Mouse (Mus musculus) adrenal gland, postnatal 14 days (tissue): ENCODE measurements around the gene Alkal2. TPM values are rescaled to one million over a fixed set of nuclear protein-coding genes. Genes with fewer than 3 reads are reported as not detected.

Experiments used
- DNase-seq: peaks from one replicate; pipeline ENCODE4 v3.0.0; 2021; ENCODE audit warnings: mixed read lengths
- long read RNA-seq, 2 experiments: library from polyadenylated mRNA; stranded (forward); transcript quantifications; one replicate each; pipeline ENCODE4 v2.0.0; 2021
- total RNA-seq: library from RNA; stranded (reverse); gene quantifications from 2 replicates; pipeline ENCODE4 v1.2.3, GENCODE M21; 2021

Gene Alkal2
- 1.0 and 1.4 TPM in 2 replicates for total RNA-seq
- long read RNA-seq, experiment 1, partial matches to known transcripts = 1 of 2 reads
- long read RNA-seq, experiment 1, other reads (novel, unspliced or antisense) = 0 of 2 reads
- long read RNA-seq, experiment 2 = 0 reads

DNA sequence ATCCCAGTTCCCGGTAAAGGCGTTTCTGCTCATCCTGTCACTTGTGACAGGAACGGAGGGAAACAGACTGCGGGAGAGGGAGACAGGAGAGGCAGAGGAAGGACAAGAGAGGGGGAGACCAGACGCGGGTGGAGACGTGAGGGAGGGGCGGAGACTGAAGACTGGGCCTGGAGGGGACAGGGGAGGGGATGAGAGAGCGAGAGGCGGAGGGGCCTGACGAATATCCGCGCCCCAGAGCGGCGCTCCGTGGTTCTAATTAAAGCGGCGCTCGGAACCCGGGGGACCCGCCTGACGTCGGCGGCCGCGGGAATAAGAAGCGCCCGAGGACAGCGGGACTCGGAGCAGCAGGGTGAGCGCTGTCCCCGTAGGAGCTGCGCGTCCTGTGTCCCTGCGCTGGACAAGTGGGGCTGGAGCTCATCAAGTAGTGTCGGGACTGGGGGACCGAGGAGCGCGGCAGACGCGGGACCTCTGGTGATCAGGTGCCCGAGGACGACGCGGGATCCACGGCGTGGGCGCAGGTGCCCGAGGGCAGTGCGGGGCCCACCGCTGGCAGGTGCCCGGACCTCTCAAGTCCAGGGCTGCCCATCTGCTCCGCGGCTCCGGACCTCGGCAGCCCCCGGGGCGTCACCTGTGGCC lies at the start of gene Alkal2:
TSS of gene Alkal2 (plus strand) at position 337 of the 636 bp plus-strand sequence.
- DNase-seq = peak; percentile 18

DNA sequence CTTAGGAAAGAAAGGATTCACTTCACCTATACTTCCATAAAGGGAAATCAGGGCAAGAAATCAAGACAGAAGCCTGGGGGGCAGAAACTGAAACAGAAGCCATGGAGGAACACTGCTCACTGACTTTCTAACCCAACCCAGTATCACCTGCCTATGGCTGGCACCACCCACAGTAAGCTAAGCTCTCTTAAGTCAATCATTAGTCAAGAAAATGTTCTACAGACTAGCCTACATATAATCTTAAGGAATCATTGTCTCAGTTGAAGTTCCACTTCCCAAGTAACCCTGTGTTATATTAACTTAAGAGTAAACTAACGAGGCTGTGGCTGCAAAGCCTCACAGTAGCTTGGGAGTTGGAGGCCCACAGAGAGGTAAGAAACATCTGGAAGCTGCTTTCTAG lies 35.6 kb upstream of the Alkal2 start:
- no peak for DNase-seq

DNA sequence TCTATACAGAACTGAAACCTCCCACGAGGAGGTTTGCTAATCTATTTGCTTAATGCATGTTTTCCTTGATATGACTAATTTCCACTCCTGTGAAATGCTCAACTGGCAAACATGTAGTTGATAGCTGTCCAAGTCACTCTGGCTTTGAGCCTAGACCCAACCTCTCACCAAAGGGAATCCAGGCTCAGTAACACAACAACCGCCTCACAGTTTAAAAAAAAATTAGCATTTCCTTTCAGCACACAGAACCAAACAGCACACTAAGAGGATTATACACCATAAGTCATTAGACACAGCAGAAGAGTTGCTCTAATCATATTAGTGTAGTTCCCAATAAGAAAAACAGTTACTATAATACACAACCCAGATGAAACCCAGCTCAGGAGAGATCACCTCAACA lies 33.2 kb upstream of the Alkal2 start:
- DNase-seq = peak; percentile 47

DNA sequence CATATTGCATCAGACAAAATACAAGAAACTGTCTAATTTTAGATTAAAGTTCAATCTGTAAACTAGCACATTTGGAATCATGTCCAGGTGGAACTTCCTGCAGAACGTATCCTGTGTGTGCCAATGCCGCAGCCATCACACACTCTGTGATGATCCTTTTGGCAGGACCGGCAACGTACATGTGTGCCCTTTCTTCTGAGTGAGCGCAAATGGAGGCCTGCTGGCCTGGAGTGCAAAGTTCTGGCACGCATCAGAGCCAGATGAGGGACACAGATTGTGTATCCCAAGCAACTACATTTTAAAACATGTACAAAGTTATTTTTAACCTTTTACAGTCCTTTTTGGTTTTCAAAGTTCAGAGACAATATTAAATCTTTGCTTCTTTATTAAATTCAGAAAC lies 32.3 kb upstream of the Alkal2 start:
- no peak for DNase-seq

DNA sequence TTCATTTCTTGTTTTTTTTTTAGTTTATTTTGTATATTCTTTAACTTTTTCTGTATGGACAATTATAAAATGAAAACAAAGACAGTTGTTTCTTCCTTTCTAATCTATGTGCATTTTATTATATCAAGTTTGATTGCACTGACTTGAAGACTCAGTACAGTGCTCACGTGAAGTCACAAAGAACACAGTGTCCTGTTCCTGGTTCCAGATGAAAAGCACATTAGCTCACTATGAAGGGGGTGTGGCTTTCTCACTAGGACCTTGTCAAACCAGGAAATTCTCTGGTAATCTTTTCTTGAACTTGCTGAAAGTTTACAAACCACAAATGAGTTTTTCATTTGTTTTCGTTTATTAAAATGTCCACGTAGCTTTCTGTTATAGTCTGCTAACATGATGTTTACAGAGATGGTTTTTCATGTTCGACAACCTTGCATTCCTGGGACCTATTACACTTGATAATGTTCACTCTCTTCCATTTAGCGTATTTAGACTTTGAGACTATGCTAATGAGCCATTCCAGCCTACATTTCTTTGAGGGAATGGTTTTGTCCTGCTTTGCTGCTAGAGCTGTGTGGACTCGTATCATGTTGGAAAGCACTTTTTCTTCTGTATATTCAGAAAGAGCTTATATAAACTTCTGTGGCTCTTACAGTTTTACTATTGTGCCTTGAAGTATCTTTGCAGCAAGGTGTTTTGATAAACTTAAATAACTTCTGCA lies 28.5 kb upstream of the Alkal2 start:
- DNase-seq = no peak

DNA sequence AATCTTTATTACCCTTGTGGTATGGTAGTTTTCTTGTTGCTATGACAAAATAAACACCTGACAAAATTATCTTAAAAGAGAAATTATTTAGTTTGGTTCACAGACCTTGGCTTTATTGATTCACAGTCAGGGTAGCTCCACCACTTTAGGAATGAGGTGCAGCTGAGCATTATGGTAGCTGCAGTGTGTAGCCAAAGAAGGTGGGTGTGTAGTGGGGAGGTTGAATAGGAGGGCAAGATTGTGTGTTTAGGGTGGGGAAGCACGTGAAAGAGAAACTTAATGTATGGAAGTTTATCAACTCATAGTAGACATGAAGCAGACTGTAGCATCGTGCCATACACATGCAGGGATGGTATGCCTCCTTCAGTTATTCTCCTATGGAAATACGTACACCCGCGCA lies 27.9 kb upstream of the Alkal2 start:
- no peak for DNase-seq

DNA sequence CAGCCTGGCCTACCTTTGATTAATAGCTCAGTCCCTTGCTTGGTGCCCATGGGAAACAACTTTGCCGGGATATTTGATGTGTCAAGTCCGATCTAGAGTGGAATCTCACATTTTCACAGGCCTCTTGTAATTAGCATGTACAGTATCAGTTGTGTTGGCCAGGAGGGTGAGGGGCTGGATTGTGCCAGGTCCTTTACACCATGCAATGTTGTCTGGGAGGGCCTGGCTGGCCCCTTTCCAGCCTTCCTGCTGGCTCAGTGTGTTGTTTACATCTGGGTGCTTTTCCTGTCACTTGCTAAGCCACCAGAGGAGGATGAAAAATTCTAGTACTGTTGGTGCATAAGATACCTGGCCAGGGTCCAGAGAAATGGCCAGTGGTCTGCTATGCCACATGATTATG lies 19.8 kb upstream of the Alkal2 start:
- no peak for DNase-seq

DNA sequence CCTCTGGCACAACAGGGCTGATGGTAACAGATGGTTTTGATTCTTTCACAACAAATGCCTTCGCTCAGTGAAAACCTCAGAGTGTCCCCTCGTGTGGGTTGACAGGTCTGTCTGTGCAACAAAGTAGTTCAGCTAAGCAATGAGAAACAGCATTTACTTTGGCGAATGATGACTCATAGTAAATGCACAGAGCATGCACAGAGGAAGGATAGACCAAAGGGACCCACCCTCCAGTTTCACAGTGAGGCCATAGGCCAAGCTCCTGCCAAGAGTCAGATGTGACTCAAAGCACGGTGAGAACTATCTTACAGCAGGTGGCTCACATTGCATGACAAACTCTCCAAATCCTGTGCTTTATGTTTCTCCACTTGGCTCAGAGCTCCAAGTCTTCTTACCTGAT lies 18.3 kb upstream of the Alkal2 start:
- DNase-seq = no peak

DNA sequence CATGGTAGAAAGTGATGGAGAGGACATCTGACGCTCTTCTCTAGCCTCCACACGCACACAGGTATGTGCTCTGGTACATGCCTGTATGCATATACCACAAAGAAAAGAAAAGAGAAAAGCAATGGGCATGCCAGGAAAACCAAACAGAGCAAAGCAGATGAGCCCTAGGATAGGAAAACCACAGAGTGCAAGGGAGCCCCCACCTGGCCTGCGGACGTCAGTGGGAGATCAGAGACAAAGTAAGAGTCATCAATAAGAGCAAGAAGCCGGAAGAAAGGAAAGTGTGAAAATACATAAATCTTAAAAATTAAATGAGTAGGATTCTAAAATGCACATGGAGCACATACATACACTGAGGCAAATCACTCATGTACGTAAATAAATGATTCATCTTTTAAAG lies 4.7 kb upstream of the Alkal2 start:
- peak; percentile 9 for DNase-seq

DNA sequence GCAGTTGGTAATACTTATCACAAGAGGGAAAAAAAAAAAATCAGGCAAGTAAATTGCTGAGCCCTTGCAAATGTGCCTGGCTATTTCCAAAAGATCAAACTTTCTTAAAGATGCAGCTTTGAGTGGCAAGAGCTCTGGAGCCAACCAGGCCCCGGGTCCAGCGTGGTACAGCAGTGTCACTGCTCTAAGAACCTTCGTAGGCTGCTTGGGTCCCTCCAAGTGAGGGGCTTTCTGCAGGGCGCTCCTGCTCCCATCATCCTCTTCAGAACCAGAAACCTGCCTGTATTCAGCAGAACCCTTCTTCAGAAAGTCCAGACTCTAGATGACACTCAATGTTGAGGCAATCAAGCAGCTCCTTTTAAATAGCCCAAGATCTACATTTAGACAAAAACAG lies 533 bp upstream of the Alkal2 start:
- DNase-seq = no peak

DNA sequence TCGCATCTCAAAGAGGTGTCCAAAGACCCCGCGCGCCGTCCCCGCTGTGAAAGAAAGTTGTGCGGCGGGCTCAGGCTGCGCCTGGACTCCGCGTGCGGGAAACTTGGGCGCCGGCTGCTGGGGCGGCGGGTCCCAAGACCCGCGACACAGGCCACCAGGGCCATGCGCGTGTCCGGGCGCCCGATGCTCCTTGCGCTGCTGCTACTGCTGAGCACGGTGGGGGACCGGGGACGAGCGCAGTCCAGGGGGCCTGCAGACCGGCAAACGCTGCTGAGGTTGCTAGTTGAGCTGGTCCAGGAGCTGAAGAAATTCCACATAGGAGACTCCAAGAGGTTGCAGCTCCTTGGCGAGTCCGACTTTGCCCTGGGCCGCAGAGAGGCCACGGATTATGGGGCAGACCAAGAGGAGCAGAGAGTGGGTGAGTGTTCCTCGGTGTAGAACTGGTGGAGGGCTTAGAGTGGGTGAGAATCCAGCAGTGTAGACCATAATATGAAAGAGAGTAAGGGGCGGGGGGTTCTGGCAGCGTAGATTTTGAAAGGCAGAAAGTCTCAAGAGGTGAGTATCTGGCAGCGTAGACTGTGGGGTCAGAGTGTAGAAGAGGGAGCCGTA lies 604 bp downstream of the Alkal2 start:
- DNase-seq = no peak

DNA sequence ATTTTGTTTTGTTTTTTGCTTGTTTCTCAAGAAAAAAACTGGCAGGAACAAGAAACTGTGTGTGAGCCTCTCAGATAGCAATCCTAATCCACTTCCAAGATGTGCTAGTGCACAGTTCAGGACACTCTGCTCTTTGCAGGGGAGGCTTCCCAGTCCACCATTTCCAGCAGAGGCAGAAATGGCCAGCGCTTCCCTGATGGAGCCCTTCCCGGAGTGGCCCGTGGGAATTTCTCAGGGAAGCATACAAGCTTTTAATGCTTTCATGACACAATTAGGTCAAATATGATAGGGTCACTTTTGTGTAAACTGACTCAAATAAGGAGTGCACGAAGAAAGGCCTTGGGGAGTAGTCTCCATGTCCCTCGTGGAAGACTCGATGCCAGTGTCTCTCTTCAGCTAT lies 1.8 kb downstream of the Alkal2 start:
- DNase-seq = peak; percentile 23

DNA sequence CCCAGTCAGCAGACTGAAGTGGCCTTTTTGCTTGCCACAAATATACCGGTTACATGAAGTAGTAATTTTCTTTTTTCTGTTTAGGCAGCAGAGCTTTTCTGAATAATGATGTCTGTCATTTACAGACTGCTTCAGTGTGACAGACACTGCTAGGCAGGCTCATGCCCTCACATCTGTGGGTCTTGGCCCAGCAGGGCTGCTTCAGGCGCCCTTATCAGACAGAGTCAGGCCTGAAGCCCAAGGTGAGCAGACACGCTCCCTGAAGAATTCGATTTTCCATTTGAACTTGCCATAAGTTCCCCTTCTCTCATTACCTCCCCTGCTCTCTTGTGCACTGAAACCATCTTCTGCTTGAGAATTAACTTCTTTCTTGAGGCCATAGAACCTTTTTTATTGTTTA lies 3.9 kb downstream of the Alkal2 start:
- no peak for DNase-seq

DNA sequence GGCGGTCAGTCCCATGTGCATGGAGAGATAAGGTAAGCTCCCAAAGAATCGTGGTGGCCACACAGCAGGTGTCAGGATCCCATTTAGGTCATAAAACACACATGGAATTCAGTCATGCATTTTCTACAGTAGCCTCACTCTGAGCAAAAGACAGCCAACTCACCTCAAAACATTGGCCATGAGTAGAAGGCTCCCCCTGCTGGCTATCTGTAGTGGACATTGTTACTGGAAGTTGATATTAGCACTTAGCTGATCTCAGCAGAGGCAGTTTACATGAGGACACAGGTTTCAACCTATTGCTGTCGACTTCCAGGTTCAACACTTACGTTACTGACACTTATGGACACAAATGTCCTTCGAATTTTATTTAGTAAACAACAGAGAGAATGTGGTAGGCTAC lies 5.9 kb downstream of the Alkal2 start:
- DNase-seq = peak; percentile 79

DNA sequence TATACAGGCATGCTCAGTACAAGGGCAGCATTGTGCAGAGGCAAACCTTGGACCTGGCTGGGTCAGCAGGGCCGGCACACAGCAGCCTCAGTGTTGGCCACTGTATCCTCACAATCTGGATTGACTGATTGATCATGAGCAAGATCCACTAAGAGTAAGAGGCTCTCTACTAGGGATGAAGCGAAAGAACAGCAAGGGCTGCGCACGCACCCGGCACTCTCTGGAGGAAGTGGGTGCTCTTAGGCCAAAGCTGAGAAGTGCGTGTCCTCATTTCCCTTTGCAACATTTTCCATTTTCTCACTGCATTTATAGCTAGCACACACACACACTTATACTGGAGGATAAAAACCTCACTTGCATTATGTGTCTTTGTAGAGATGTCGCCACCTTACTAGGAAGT lies 7.3 kb downstream of the Alkal2 start:
- DNase-seq = no peak

DNA sequence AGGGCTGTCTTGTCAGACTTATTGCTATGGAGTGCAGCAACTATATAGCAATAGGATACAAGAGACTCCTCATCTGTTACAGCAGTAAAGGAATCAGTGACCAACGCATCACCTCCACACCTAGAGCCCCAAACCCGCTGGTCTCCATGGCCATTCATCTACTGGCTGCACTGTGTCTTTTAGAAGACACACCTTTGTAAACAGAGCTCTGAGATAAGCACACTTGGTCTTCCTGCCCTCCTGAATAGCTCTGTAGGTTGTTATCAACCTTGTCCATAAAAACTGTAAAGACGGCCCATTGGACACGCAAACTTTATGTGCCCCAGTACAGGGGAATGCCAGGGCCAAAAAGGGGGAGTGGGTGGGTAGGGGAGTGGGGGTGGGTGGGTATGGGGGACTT lies 12.9 kb downstream of the Alkal2 start:
- no peak for DNase-seq

DNA sequence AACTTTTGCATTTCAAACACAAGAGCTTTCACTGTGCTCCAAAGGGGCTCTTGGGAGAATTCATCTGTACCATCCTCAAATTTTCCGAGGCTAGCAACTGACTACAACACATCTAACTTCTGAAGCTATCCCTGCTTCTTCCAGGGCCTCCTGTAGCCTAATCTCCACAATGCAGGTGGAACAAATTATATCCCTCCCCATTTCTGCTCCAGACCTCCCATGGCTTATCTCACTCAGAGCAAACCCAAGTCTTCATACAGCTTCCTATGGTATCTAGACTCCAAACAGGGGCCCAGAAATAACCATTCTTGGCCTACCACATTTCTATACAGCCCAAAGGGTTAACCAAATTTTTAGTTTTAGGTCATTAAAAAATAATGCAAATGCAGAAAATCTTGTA lies 24.5 kb downstream of the Alkal2 start:
- no peak for DNase-seq

DNA sequence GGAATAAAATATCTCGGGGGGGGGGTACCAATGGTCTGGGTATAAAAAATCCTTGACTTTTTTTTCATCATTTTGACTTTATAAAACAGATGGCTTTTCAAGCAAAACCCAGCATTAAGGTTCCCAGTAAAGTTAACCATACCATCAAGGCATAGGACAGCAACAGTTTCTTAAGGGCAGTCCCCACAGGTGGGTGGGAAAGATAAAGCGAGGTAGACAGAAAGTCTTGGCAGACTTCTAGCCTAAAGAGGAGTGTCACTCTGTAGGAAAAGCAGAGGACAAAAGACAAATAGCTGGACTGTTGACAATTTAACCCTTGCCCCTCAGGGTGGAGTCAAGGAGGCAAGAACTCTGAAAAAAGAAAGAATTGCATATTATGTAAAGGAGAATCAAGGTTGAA lies 25.8 kb downstream of the Alkal2 start:
- no peak for DNase-seq

DNA sequence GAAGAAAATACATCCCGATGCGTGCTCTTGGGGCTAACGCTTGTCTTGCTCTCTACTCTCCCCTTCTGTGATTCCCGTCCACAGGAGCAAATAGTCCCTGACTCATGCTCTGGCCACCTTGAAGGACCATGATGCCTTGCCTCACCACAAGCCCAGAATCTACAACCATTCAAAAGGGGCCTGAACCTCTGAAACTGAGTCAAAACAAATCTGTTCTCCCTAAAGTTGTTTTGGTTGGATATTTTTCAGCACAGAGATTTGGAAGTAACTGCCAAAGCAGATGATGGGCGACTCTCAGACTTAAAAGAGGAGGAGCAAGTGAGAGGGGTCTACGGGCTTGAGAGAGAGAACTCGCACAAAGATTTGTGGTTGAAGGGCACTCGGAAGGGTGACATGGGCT lies 26.7 kb downstream of the Alkal2 start:
- peak; percentile 6 for DNase-seq

DNA sequence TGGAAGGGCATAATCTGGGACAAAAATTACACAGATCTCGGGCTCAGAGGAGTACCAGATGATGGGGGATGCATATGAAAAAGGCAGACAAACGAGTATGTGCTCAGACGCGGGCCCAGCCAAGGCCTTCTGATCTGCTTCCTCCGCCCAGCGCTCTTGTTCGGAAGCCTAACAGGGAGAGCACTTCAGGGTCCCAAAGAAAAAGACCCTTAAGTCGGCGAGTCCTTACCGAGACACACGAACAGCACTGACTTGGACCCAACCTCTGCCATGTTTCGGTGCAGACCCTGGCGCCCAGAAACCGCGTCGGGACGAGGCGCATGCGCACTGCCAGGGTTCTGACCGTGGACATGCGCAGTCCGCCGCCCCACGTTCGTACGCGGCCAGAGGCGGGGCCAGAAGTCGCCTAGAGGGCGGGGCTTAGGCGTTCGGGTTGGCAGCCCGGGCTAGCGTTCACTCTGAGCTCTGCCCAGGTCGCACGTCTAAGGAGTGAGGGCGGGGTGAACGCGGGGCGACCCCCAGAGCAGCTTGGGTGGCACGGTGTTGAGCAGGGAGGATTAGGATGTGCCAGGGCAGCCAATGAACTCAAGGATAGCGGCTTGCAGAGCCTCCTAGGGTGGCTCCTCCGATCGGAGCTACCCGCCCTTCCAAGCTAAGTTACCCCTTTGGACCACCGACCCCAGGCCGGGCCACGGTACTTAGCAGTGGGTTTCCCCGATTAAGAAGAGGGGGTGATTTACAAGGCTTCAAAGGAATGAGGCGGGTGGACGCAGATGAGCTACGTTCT lies 27.3 kb downstream of the Alkal2 start, which contains the start of the genes Acp1 and Sh3yl1:
TSS of gene Acp1 (minus strand) at position 329 of the 787 bp plus-strand sequence.
TSS of gene Sh3yl1 (plus strand) at position 408 of the 787 bp plus-strand sequence.
- DNase-seq = peak; percentile 97

DNA sequence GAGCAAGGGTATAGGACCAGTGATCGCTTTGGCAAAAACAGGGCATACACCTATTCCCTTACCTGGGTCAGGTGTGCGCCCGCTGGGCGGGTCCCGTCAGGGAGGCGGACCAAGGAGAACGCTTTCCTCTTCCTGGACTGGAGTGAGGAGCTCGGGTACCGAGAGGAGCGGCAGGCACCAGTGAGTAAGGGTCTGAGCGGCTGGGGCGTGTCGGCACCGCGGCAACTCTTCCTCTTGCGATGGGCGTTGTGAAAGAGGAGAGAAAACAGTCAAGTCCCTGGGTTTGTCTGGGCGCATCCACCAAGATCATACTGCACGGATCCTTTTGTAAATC lies 27.9 kb downstream of the Alkal2 start:
- peak; percentile 40 for DNase-seq

DNA sequence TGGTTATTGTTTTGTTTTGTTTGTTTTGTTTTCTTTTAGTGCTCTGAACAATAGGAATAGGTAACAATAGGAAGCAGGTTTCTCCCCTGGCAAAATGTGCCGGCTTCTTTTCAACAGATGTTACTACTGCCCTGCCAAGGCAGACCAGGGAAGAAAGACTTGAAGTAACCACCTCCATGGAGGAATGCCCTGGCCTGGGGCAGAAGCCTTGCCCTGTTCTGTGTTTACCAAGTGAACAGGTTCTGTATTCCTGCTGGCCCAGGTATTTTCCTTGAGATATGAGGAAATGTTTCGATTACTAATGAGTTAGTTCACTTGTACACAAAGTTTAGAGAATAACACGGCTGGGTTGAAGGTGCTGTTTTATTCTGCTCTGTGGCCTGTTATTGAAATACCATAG lies 28.7 kb downstream of the Alkal2 start:
- no peak for DNase-seq

DNA sequence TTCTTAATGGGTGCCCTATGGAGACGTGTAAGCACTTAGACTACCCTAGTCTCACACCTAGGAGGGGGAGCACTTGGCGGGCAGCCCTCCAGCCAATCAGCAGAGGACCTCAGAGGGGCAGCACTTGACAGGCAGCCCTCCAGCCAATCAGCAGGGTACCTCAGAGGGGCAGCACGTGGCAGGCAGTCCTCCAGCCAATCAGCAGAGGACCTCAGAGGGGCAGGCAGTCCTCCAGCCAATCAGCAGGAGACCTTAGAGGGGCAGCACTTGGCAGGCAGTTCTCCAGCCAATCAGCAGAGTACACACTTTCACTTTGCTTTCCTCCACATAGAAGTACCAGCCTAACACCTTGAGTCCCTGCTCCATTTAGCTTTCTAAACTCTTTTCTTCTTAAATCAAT lies 38.3 kb downstream of the Alkal2 start:
- DNase-seq = peak; percentile 6
